Mouse (Mus musculus) right cerebral cortex, postnatal 10 days (tissue): ENCODE results near the gene Tnrc6a.
"Not testable (repeated sequence)": the region's sequence is repeated elsewhere in the genome, so short reads cannot be mapped to it uniquely, and the experiment has no call there.

Source experiments
- DNase-seq, 2 experiments: peaks; one replicate each; pipeline ENCODE4 v3.0.0; 2021; ENCODE audit warnings: low spot score in 2 of 2

Gene Tnrc6a

DNA sequence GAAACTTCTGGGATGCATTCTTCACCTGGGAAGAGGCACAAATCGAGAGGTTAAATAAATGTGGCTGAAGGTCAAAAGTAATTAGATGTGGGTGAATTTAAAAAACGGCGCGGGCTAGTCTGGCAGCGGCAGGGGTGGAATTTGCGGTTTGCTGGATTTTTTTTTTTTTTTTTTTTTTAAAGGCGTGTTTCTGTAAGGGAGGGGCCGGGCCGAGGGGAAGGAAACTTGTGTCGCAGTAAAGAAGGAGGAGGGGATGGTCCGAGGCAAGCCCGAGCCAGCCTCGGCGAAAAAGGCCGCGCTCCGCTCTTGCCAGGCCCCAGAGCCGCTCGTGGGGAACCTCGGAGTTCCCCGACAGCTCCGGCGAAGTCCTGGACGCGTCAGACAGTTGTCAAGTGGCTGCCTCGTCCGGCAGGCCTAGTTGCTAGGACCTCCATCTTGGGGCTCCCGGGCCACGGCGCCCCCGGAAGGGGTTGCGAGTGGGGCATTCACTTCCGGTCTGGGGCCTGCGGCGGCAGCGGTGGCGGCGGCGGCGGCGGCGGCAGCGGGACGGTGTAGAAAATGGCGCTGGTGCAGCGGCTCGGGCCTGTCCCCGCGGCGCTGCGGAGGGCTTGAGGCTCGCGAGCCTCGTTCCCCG lies at the start of gene Tnrc6a:
Gene Tnrc6a, plus strand, starts transcription at position 221 of the 634 bp plus-strand sequence.
- DNase-seq: peak; percentile 94

- DNase-seq: no peak
These were observed 41.4 kb upstream of the Tnrc6a start for GRCm38 (mm10) chr7:123082236-123082635.

- no peak for DNase-seq
These were observed 40.1 kb upstream of the Tnrc6a start for GRCm38 (mm10) chr7:123083441-123084123.

- DNase-seq: peak; percentile 88 to 89
These were observed 39.4 kb upstream of the Tnrc6a start for GRCm38 (mm10) chr7:123084180-123084691.

DNA sequence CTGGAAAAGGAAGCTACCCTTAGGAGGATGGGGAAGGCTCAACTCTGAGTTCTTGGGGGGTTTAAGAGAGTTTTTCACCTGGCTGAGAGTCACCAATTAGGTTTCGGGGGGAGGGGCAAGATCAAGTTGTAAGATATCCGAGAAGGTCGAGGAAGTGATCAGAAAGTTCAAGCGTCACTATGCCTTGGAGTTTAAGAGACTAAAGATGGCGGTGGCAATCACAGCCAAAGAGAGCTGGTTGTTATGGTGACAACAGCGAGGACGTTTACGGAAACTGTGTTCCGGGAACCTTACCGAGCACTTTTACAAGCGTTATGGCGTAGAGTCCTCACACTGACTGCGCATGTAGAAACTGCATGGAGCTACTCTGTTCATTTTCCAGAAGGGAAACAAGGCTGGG lies 39.0 kb upstream of the Tnrc6a start:
- peak; percentile 68 to 81 for DNase-seq

GRCm38 (mm10) chr7:123088920-123089319 lies 34.8 kb upstream of the Tnrc6a start:
- DNase-seq: no peak

DNA sequence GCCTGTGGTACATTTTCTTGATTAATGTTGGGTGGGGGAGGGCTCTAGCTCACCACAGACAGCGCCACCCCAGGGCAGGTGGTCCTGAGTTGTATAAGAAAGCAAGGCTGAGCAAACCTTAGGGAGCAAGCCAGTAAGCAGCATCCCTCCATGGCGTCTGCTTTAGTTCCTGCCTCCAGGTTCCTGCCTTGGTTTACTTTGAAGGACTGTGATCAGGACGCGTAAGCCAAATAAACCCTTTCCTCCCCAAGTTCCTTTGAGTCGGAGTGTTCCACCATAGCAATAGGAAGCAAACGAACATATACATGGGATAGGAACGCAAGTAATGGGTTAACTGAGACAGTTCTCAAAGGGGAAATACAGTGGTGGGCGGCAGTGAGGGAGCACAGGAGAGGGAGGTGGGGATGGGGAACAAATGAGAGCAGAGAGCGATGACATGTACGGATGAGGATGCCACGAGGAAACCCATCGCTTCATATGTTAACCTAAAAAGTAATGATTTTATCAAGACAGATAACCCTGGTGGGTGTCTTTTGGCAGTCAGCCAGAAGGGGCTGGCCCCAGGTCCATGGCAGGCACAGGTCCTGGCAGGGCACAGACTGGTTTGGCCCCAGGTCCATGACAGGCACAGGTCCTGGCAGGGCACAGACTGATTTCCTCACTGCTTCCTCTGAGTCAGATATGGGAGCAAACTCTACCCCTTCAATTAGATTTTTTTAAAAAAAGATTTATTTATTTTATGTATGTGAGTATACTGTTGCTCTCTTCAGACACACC lies 27.2 kb upstream of the Tnrc6a start:
- peak in 1 of 2 experiments; percentile 30 for DNase-seq

GRCm38 (mm10) chr7:123097891-123098750 lies 25.6 kb upstream of the Tnrc6a start:
- peak; percentile 68 to 84 for DNase-seq

DNA sequence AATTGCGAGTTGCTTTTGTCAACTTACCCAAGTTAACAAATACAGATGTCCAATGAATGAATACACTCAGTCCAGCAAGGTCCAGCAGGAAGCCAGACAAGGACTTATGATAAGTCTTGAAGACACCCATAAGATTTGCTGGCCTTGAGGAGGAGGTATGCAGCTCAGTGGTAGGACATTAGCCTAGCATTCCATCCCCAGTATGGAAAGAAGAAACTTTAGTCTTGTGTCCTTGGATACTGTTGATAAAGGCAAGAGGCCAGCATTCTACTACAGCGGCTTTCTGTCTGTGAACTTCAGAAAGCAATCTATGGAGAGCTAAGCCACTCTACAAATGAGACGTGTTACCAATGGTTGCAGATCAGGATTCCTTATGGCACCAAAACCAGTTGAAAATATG lies 22.4 kb upstream of the Tnrc6a start:
- DNase-seq: no peak

DNA sequence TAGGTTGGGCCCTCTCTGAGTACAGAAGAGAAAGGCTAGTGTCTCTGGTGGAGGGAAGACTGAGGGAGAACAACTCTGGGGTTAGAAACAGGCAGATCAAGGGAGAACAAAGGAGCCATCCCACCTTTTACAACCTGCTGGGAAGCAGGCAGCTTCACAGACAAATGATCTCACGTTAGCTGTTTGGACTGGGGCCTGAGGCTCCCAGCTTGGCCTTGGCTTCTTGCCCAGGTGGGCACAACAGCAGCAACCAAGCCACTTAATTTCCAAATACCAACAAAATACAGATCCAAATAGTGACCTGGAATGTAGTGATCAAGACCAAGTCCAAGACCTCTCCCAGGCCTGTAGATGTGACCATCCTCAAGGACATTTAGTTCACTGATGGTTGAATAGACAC lies 18.3 kb upstream of the Tnrc6a start:
- not testable (repeated sequence) for DNase-seq

GRCm38 (mm10) chr7:123105906-123106305 lies 17.8 kb upstream of the Tnrc6a start:
- no peak for DNase-seq

- DNase-seq: no peak
These were observed 17.4 kb upstream of the Tnrc6a start for GRCm38 (mm10) chr7:123106326-123106725.

- peak in 1 of 2 experiments; percentile 35 for DNase-seq
These were observed 15.3 kb upstream of the Tnrc6a start for GRCm38 (mm10) chr7:123108058-123109055.

DNA sequence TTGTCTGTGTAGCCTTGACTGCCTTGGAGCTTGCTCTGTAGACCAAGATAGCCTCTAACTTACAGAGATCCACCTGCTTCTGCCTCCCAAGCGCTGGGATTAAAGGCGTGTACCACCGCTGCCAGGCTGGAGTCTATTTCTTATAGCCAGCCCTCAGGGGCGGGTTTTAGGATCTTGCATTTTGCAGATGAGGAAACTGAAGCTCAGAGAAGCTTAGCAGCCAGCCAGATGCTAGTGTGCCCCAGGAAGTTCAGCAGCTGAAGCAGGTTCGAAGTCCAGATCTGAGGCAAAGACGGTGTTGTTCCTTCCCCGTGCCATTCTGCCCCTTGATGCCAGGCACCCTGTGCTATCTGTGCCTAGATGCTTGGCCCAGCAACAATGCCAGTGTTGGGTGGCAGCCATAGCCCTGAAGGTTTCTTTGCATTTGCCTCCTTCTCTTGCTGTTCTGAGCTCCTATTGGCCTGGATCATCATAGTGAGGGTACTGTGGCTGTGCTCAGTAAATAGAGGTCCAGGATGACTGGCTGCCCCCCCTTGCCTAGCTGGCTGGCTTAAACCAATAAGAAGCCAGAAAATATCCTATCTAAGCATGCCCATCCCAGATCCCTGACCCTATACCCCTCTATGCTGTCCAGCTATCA lies 14.2 kb upstream of the Tnrc6a start:
- no peak for DNase-seq

DNA sequence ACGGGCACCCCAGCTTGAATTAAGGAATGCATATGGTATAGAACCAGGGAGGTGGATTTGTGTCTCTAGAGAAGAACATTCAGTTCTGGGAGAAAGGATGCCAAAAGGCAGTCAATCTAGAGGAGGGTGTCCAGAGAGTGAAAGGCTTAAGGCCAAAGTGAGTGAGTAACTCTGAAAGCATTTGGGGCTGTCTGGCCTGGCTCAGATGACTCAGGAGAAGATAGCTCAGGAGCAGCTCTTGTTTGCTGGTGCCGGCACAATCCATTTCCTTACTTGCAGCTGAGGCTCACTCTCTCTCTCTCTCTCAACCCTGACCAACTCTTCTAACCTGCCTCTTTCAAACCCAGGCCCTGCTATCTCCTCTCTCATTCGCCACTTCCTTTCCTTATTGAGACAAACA lies 13.6 kb upstream of the Tnrc6a start:
- DNase-seq: no peak

DNA sequence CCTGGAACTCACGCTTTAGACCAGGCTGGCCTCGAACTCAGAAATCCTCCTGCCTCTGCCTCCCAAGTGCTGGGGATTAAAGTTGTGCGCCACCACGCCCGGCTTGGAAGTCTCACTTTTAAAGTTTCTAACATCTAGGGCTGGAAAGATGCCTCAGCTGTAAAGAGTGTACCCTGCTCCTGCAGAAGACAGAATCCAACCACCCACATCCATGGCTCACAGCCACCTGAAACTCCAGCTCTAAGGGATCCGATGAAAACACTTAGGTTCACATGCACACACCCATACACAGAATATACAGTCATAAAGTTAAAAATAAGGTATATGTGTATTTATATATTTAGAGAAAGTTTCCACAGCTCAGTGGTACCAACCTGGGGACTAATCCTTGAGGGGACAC lies 10.1 kb upstream of the Tnrc6a start:
- DNase-seq: no peak

- no peak for DNase-seq
These were observed 6.9 kb upstream of the Tnrc6a start for GRCm38 (mm10) chr7:123116799-123117198.

DNA sequence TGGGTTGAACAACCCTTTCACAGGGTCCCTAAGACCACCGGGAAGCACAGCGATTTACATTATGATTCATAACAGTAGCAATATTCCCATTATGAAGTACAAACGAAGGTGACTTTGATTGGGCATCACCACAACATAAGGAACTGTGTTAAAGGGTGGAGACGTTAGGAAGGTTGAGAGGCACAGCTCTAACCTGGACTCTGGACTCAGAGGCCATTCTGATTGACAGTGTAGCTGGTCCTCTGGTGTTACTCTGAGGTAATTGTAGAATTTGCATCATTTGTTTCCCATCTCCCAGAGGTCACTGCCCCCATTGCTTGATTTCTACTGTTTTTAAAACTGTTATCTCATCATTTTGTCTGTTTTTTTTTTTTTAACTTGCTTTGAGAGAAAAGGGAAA lies 6.5 kb upstream of the Tnrc6a start:
- DNase-seq: no peak

DNA sequence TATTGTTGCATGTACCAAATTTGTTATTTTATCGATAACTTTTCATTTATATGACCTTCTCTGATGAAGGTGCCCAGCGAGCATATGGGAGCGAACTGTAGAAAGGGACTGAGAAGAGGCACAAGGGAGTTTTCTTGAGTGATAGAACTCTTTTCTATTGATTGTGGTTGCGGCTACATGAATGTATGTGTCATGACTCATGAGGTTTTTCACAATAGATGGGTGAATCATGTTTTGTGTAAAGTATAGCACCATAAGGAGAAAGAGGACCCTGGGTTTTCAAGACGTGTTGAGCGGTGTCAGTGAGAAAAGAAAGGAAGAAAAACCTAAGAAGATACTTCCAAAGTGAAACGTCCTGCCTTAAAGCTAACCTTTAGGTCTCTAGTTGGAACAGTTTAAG lies 3.2 kb upstream of the Tnrc6a start:
- no peak for DNase-seq

DNA sequence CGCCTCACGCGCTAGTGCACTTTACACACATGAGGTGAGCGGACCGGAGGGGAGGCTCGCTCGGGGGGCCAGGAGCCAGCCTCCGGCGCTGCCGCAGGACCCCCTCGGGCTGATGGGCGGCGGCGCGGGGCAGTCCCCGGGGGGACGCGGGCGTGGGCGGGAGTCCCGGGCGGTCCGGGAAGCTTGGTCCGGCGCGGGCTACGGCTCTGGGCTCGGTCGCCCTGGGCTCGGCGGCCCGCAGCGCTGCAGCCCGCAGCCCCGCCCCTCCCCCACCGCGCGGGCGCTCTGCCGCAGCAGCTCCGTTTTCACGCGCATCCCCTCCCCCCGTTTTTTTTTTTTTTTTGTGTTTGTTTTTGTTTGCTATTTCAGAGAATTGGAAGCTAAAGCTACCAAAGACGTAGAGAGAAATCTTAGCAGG lies 623 bp downstream of the Tnrc6a start:
- DNase-seq: peak in 1 of 2 experiments; percentile 52
